Mouse (Mus musculus) spleen, postnatal 4 days (tissue): ENCODE results near the gene Dgat2.

Source experiments
- DNase-seq, 2 experiments: peaks; one replicate each; pipeline ENCODE4 v3.0.0; 2022; ENCODE audit warnings: low spot score in 2 of 2

Gene Dgat2

DNA sequence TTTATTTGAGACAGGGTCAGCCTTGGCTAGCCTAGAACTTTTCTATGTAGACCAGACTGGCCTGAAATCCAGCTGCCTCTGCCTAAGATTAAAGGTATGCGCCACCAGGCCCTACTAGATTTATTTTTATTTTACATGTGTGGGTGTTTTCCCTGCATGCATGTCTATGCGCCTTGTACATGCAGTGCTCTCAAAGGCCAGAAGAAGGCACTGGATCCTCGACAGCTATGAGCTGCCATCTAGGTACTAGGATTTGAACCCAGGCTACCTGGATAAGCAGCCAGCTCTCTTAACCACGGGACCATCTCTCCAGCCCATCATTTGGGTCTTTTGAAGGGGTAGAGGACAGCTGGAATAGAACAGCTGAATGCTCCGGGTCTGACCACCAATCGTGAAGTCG lies 20.1 kb downstream of the Dgat2 start:
- no peak for DNase-seq

DNA sequence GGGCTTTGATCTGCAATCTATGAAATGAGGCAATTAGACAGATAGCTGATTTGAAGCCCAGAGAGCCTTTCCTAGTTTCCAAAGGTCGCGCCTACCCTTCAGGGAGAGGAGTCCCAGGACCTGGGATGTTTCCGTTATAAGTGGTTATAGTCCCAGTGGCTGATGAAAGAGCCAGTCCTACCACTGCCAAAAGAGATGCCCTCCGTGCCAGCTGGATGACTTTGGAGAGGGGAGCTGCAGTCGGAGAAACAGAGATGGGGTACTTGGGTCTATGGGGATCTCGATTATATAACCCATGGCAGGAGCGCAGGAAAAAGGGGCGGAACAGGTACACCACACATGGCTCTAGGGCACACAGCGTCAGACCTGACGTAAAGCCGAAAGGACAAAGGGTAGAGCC lies 20.6 kb downstream of the Dgat2 start:
- no peak for DNase-seq

DNA sequence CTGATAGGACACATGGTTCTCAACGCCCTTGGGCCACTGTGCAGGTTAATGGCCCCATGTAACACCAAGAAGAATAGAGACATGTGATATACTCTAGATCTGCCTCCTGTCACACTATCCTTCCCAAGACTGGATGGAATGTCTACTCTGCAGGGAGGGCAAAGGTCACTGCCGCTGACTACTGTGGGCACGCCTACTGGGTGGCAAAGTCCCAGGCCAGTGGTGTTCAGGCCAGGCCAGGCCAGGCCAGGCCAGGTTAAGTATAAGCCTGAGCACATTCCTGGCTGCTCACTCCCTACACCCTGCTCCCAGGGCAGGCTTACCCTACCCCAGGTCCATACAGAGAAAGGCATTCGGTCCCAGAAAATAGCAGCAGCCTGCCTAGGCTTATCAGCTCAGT lies 21.0 kb downstream of the Dgat2 start:
- no peak for DNase-seq

DNA sequence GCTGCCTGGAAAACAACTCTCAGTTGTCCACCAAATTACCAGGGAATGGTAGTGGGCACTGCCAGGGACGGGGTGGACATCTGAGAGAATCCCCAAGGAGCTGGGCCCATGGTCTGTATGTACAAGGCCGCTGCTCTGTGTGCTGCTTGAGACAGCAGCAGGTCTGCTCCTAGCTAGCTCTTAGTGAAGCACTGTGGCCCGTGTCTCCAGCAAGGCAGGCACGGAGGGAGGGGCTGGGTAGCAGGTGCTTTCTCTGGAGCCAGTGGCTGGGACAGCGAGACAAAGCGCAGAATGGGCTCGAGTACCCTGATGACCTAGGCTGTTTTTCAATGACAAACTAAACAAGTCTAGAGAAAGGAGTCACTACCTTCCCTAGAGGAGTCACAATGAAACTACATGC lies 21.5 kb downstream of the Dgat2 start:
- DNase-seq = no peak

DNA sequence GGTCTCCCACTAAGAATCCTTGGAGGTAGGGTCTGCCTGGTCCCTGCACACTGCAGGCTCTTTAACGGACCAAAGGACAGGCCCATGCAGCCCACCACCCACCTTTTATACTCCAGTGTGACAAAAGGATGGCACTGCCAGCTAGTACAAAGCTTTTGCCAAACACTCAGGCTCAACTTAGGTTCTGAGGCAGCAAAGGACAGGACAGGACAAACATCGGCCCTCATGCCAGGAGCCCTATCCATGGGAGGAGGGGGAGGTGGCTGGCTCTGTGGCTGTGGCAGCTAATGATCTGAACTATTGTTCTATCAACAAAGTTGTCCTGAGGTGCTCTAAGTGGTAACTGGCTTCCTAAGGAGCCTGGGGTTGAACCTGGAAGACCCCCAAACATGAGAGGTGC lies 23.1 kb downstream of the Dgat2 start:
- no peak for DNase-seq

DNA sequence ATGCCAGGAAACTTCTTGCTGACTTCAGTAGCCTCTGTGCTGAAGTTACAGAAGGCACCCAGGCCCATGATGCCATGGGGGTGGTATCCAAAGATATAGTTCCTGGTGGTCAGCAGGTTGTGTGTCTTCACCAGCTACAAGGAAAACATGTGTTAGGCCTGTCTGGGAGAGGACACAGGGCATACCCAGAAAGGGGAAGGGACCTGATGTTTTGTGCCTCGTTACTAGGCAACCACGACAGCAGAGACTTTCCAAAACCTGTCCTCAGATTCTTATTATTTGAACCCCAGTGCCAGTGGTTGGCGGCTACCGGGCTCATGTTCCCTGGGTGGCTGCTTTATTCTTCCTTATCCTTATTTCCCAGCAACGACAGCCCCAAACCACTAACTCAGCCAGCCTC lies 23.6 kb downstream of the Dgat2 start:
- DNase-seq = no peak

DNA sequence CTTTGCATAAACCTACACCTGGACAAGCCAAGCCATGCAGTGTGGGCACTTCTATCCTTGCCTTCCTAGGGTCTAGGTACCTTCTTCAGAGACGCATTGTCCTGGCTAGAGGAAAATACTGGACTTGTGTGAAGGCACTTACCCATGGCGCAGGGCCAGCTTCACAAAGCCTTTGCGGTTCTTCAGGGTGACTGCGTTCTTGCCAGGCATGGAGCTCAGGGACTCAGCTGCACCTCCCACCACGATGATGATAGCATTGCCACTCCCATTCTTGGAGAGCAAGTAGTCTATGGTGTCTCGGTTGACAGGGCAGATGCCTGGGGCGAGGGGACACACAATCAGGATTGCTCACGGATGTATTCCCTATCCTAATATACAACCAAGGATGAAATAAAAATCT lies 24.5 kb downstream of the Dgat2 start:
- no peak for DNase-seq

DNA sequence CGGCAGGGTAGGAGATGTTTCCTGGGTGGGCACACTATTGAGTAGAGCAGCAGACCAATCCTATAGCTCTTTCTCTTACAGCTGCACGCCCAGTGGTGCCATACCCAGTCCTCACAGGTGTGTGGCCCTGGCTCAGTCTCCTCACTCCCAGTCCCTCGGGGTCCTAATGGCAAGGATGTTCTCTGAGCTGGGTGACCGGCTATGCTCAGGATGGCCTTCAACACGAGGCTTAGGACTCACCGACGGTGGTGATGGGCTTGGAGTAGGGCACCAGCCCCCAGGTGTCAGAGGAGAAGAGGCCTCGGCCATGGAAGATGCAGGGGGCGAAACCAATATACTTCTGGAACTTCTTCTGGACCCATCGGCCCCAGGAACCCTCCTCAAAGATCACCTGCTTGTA lies 25.8 kb downstream of the Dgat2 start:
- no peak for DNase-seq

DNA sequence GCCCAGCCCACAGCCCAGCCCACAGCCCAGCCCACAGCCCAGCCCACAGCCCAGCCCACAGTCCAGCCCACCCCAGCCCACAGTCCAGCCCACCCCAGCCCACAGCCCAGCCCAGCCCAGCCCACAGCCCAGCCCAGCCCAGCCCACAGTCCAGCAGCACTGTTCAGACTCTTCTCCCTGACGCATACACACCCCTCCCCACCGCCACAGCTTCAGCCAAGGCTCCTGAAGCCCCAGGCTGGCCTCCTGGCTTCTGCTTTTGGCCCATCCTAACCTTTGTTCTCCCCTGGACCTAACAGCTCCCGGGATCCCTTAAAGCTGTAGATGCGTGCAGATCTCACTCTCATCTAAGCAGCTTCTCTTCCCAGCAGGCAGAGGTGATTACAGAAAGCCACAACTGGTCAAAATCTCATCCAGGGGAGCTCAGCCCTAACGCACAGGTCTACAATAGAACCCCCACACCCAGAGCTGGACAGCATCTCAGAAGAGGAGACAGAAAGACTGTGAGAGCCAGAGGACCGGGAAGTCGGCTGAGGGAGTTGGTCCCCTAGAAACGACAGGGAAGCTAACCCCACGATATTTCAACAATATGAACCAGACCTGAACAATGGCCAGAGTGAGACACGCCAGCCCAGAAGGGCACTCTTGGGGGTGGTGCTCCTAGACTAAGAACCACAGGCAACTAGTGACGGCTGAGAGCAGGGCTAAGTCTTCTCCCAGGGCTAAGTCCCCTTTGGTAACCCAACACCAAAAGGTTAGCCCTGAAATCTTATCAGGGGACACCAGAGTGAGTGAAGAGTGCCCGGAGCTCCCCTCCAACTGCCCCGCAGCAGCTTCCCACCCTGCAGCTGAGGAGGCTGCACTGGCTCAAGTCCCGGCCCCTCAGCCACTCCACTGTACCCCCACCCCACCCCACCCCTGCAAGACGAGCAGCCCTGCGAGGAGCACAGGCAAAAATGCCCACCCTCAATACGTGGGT lies 26.9 kb downstream of the Dgat2 start:
- no peak for DNase-seq

DNA sequence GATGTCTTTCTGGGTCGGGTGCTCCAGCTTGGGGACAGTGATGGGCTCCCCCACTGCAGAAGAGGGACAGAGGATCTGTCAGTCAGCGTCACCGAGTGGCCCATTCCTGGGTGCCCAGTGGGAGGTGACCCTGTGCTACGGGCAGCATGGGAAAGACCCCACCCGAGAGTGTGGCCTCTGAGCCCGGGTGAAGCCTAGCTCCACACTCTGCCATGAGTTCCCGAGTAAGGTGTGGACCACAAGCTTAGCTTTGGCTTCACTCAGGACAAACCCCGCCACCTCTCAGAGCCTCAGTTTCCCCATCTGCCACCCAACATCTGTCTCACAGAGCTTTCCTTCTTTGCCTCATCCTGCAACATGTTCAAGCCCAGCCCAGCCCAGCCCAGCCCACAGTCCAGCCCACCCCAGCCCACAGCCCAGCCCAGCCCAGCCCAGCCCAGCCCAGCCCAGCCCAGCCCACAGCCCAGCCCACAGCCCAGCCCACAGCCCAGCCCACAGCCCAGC lies 27.8 kb downstream of the Dgat2 start:
- no peak for DNase-seq

DNA sequence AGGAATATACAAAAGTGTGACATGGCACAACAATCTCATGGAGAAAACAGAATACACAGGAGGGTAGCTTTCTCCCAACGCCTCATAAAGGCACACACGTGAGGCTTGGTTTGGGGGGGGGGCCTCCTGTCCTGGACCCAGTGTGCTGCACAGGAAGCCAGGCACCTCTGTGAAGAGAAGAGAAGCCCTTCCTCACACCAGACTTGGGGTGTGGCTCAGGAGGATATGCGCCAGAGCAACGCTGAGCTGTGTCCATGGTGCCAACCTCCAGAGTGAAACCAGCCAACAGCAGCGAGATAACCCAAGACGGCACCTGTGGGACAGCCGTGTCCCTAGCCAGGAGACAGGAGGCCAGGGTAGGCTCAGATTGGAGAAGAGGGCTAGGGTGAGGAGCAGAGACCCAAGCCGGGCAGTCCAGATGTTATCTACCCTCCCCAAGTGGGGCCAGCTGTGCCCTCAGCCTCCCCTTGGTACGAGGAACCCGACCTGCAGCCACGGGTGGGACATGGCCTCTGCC lies 28.8 kb downstream of the Dgat2 start:
- DNase-seq = no peak

DNA sequence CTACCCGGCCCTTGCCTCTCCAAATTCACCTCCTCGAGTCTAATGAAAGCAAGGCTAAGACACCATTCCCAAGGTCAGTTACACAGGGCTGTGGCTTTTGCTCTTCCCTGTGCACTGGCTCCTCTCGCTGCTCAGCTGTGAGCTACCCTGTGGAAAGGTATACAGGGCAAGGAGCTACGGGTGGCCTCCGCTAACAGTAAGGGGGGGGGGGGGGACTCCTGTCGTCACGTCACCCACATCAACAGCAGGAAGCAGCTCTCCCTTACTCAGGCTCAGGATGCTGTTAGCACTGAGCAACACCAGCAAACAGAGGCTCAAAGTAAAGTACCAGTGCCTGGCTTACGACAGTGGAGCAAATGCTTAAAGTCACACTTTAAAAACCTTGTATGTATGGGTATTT lies 29.8 kb downstream of the Dgat2 start:
- no peak for DNase-seq

DNA sequence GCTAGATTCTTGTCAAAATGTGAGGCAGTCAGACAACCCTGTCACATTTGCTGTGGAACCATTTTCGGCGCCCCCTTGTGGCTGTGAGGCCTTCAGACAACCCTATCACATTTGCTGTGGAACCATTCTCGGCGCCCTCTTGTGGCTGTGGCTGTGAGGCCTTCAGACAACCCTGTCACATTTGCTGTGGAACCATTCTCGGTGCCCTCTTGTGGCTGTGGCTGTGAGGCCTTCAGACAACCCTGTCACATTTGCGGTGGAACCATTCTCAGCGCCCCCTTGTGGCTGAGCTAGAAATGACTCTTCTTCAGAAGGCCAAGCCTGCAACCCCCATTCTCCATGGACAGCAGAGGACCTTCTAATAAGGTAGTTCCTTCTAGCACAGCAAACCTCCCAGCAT lies 31.2 kb downstream of the Dgat2 start:
- DNase-seq = peak; percentile 92 to 98

DNA sequence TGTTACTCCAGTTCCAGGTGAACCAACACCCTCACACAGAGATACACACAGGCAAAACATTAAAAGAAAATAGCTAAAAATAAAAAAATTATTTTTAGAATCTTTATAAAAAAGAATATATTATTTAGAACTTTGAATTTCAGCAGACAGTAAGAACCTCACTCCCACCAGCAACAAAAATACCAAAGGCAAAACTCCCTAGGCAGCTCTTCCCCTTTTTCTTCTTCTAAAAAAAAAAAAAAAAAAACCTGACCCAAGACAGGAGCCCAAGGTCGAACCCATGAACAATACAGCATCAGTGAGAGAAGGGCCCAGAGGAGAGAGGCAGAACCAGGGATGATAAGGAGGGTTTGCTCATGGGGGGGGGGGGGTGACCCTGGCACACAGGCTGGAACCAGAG lies 33.5 kb downstream of the Dgat2 start:
- no peak for DNase-seq

DNA sequence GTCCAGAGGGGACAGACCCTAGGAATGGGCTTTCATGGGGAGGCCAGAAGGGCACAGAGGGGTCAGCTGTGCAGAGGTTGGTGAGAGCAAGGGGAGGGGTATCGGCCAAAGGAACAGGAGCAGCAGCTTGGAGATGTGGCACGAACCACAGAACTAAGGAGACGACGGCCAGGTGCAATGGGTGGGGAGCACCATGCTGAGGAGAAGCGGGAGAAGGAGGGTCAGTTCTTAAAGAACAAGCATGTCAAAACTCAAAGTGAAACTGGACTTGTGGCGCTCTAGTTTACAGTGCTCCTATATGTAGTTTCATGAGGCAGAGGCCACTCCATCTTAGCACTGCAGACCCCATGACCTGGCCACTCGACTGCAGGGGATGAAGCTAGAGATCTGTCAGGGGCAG lies 35.0 kb downstream of the Dgat2 start:
- no peak for DNase-seq

DNA sequence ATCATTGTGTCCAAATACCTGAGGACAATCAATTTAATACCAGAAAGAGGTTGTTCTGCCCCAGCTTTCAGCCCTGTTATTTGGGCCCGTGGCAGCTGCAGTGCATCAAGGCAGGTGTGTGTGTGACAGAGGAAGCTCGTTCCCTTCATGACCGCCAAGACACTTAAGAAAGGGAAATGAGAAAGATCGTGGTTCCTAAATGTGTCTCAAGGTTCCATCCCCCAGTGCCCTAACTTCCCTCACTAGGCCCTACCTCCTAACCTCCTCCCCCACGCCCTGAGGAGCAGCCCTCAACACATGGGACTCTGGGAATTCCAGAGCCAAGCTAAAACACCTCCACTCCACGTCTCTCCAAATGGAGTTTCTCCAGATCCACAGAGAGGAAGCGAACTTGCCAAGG lies 35.6 kb downstream of the Dgat2 start:
- no peak for DNase-seq

DNA sequence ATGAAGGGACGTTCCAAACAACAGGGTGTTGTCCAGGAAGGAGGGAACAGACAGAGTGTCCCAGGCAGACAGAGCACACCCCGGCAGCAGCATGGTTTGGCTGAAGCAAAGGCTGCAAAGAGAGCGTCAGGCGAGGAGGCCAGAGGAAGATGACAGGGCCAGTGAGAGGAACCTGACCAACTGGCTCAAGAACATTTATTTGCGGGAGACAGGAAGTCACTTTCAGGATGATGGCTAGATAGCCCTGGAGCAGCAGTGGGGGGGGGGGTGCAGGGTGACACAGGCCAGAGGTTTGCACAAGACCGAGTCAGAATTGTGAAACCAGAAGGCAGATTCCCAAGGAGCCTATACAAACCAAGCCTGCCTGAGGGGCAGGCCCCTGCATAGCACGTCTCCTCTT lies 36.5 kb downstream of the Dgat2 start:
- DNase-seq = no peak

DNA sequence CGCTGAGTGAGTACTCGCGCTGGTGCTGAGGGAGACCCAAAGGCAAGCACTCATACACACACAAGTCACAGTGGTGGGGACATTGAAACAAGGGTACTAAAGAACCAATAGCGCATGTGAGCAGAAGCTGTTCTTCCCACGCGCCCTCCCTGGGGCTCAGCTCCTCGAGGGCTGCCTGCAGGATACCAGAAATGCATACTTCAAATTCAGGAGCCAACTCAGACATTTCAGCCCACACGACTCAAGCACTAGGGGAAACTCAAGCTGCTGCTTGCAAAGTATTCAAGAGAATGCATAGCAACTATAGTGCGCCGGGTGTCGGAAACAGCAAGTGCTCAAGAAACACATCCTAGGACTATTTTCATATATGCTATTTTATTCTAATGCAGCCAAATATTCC lies 37.9 kb downstream of the Dgat2 start:
- DNase-seq = no peak

DNA sequence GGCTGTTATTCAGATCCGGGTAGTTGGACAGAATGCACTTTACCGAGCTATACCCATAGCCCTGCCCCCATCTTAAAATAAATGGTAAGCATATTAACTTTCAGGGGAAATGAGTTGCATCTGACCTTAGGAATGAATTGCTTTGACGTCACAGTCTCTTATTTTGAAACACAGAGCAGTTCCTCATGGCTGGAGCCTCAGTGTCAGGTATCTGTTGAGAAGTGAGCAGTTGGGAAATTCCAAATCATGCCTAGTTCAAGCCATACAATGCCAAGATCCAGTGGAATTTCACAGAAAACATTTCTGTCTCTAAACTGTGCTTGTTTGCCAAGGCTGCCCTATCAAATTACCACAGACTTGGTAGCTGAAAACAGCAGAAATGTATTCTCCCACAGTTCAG lies 39.3 kb downstream of the Dgat2 start:
- no peak for DNase-seq

DNA sequence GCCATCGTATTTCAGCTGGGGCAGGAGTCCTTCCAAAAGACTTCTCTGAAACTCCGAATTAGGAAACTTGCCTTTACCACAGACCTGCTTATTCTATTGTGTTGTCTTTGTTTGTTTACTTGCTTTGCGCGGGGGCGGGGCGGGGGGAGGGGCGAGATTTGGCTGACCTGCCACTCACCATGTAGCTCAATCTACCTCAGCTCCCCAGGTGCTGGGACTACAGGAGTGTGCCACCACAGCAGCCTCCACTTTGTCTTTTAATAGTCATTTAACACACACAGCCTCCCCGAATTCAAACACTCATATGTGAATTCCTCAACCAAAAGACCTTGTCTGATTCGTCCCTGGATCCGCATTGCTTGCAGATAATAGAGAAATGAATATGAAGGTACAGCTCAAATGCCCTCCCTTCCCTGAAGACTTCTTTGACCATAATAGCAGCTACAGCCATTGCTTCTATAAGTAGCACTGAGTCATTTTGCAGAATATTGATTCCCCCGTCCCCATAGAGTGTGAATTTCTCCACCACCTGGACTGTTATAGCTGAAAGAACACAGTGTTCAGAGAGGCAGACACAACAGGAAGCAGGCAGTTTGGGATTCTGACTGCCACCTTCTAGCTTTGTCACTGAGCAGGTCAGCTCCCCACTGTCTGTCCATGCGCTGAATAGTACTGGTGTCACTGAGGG lies 40.5 kb downstream of the Dgat2 start:
- DNase-seq = no peak

DNA sequence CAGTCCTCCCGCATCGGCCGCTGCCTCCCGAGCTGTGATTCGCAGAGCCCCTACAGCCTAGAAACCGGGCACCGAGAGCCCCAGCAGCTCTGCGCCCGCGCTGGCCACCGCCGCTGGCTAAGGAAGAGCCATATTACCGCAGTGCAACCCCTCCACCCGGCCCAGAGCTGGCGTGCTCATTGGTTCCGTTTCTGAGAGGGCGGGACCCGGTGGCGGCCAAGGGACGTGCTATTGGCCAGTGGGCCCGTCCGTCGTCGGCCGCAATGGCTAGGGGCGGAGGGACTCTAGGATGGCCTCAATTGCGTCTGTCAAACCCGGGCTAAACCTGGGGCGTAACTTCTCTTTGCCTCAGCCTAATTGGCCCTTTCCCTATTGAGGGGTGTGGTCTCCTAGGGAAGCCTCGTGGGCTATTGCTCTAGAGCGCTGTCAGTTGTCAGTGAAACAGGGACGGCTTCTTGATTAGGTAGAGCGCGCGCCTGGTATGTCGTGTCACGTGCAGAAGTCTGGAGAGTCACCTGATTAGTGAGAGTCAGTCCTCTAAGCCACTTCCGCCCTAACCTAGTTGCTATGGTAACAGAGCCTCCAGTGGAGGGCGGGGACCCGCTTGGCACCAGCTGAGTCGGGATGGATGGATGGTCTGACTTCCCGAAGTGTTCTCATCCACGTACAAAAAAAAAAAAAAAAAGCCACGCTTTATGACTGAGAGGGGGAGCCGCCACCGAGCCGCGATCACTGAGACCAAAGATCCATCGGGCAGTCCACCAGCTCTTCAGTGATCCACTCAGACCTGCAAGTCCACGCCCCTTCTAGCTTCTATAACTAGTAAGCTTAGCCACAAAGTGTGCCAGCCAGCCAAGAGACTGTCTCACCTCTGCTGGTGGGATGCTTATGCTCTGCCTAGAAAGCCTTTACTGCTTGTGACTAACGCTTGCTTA lies 41.3 kb downstream of the Dgat2 start, which contains the start of gene Uvrag:
TSS of gene Uvrag (minus strand) at position 158 of the 935 bp plus-strand sequence.
- DNase-seq = peak; percentile 98

DNA sequence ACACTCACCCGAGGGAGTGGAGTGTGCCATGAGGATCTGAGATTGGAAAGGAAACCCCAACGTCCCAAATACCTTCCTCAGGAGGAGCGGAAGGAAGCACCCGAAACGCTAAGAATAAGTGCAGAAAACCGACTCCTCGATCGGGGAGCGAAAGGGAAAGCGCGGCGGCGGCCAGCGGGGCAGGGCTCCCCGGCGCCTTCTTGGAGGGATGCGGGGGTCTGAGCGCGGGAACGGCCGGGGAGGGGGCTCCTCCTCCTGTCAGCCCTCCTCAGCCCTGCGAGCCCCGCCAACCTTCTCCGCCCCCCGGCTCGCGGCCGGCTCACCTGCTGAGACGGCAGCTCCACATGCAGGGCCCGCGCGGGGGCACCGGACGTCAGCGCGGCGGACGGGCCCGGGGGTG lies 42.0 kb downstream of the Dgat2 start:
- DNase-seq = no peak
